Mouse (Mus musculus): ENCODE results near the gene Tcf21.

- TF ChIP-seq POLR2A (IDR thresholded peaks at IDR 0.05; ENCODE audit: insufficient read depth, low read depth, low read length), result no peak
- no peak for TF ChIP-seq CTCF (IDR thresholded peaks at IDR 0.05; ENCODE audit: insufficient read depth, low read depth, low read length)
Observed at GRCm38 (mm10) chr10:22844731-22845130, 24.8 kb upstream of the Tcf21 start.
